Mouse (Mus musculus): ENCODE measurements at regions not wholly inside any gene's neighbourhood (a gene's known extent, or its start where the extent isn't known, plus 50 kb on each side); places are given as distances from the start of the nearest gene placed in this dataset.

DNA sequence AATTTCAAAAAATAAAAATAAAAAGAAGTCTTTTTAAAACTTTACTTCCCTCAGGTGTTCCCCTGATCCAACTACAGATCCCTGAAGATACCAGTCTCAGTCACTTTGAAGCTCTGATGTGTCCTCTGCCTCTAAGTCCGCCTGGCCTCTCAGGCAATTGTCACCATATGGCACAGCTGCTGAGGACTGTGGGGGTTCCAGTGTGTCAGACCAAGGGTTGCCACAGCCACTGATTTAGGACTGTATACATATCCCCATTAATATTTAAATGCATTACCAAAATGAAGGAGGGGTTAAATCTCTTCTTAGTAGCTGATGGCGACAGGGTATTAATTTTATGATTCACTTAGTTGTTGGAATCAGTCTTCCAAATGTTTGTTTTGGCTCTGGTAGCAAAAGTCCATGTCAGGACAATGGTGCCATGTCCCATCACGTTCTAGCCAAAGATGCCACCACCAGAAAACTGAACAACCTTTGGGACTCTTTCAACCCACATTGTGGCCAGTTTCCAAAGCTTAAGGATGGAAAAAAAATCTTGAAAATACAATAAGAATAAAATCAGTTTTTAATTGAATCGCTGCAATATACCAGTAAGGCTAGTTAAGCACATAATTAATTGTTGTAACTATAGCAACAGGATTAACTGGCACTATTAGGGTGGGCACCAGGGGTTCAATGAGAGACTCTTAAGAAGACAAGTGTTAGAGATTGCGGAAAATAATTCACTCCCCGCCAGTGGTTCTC lies 62.5 kb downstream of the Arrdc4 start:
- DNase-seq (ENCODE audit: low spot score): no peak

DNA sequence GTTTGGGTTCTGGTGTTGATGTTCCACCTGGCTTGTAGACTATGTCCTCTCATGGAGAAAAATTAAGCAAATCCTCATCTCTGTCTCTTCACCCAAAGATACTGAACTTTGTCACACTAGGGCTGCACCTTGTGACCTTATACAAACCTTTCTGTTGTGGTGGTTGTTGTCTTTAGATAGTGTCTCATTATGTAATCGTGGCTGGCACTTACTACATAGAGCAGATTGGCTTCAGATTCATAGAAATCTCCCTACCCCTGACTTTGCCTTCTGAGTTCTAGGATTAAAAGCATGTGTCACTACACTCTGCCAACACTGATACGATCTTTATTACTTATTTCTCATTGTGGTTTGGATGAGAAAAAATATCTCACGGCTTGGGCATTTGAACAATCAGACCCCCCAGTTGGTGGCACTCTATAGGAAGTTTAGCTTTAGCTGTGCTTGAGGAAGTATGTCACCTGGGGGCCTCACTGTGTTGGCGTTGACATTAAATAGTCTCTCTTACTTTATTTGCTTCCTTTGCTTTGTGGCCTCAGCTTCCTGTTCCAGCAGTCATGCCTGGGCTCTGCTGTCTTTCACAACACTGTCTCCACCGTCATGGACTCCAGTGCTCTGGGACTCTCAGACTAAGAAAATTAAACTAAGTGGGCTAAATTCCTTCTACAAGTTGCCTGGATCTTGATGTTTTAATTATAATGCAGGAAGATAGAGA lies 66.0 kb downstream of the Arrdc4 start:
- DNase-seq (ENCODE audit: low spot score): no peak

DNA sequence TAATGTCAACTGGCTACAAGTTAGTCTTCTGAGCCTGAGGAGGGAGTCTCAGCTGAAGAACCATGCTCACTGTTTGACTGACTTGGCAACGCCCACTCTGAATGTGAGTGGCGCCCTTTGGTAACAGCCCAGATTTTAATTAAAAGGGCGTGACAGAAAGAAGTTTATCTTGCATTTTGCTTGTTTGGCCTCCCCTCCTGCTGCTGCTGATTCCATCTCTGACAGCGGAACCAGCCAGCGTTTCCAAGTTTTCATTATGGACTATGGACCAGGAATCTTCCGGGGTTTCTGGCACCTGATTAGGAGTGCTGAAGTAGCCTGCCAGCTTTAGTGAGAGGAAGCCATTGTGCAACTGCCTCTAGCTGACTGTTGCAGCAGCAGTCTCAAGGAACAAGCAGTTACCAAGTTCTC lies 66.7 kb downstream of the Arrdc4 start:
- peak; percentile 60 for DNase-seq (ENCODE audit: low spot score)

DNA sequence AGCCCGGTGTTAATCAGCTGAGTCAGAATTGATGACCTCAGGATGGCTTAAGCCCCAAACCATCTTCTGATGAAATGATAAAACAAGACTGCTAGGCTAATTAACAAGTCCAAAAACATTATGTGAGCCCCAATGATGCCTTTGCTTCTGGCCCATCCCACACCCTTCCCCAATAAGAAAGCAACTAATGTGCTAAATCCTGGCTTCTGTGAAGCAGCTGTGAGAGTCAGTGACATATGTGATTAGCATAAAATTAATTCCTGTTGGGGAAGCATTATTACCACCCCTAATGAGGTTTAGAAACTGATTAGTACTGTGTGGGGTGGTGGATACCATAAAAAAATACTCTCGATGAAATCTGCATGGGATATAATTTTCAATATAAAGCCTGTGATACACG lies 69.3 kb downstream of the Arrdc4 start:
- DNase-seq (ENCODE audit: low spot score): no peak

GRCm38 (mm10) chr7:68667790-68668732 lies 81.0 kb downstream of the Arrdc4 start:
- no peak for DNase-seq (ENCODE audit: low spot score)

DNA sequence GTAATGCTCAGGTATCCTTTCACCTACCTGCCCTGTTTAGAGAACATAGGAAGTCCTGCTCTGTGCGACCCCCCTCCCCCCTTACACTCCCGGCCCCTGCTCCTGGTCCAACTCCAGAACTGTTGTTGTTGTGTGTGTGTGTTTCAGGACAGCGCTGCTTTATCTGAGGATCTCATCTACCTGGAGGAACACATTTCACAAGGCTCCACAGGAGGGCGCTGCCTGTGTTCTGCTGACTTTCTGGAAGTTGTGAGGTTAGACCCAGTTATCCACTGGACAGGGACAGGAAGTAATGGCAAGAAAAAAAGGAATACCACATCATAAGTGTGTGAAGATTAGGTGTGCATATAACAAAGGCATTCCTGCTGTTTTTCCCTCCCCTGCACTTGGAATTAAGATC lies 81.8 kb downstream of the Arrdc4 start:
- DNase-seq (ENCODE audit: low spot score): no peak

- no peak for DNase-seq (ENCODE audit: low spot score)
These were observed 92.7 kb downstream of the Arrdc4 start for GRCm38 (mm10) chr7:68656354-68656753.

- DNase-seq (ENCODE audit: low spot score): no peak
These were observed 95.5 kb downstream of the Arrdc4 start for GRCm38 (mm10) chr7:68653534-68653933.

GRCm38 (mm10) chr7:68651418-68651817 lies 97.6 kb downstream of the Arrdc4 start:
- no peak for DNase-seq (ENCODE audit: low spot score)

DNA sequence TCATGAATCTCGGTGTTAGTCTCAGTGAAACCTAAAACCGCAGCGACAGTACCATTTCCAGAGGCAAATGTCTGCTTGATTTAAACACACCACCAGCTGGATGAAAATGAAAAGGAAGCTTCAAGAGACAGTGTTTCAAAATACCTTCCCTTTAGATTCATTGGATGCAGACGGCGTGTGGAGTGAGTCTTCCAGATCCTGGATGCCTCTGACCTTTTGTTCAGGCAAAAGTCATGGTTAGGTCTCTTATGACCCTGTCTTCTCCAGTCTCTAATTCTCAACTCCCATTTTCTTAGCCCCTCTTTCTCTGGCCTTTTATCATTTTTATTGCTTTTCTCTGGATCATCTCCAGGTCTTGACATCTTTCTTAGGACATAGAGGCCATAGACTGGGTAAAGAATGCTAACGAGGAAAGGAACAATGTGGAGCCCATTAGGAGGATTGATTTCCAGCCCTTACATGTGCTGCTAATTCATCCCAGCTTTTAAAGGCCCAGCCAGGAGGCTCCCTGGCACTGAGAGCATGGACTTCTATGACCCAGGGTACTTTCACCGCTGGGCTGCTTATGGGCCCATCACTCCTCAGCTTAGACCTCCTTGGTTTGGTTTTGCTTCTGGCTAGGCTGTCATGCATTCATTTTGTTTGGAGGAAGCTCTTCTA lies 111.4 kb downstream of the Arrdc4 start:
- no peak for DNase-seq (ENCODE audit: low spot score)

GRCm38 (mm10) chr7:68621080-68621479 lies 128.0 kb downstream of the Arrdc4 start:
- no peak for DNase-seq (ENCODE audit: low spot score)

- DNase-seq (ENCODE audit: low spot score): no peak
These were observed 138.5 kb downstream of the Arrdc4 start for GRCm38 (mm10) chr7:68610499-68610898.

GRCm38 (mm10) chr7:68607170-68607569 lies 141.9 kb downstream of the Arrdc4 start:
- DNase-seq (ENCODE audit: low spot score): no peak

- no peak for DNase-seq (ENCODE audit: low spot score)
These were observed 142.8 kb downstream of the Arrdc4 start for GRCm38 (mm10) chr7:68606278-68606677.

DNA sequence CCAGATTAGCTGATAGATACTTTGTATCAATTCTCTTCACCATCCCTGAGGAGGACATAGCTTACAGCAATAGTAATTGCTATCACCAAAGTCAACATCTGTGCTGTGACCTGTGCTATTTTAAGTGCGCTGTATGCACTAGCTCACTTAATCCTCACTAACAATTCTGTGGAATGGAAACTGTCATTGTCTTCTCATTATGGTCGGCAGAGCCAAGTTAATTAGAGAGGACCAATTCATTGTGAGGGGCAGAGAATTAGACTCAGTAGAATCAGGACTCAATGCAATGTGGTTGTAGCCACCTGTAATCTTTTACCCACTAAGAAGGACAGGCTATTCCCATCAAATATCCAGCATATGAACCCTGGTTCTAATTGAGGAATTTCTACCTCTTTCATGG lies 145.3 kb downstream of the Arrdc4 start:
- DNase-seq (ENCODE audit: low spot score): no peak

DNA sequence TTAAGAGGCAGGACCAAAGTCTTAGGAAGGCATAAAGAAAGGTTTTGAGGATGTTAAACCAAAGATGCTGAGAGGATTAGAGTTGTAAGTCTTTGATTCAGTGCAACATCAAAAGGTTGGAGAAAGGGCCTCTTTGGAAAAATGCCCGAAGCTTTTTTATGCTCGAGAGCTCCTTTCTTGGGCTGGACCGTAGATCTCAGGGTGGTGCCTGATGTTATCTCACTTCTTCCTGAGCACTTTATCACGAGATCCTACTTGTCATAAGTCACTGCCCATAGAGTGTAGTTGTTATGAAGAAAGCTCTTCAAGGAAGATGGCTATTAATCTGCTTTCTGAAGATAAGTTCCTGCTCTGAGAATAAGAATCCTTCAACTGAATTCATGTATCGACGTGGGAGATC lies 147.0 kb downstream of the Arrdc4 start:
- no peak for DNase-seq (ENCODE audit: low spot score)

GRCm38 (mm10) chr7:68594017-68594386 lies 155.0 kb downstream of the Arrdc4 start:
- no peak for DNase-seq (ENCODE audit: low spot score)

- DNase-seq (ENCODE audit: low spot score): no peak
These were observed 155.6 kb downstream of the Arrdc4 start for GRCm38 (mm10) chr7:68593344-68594016.

DNA sequence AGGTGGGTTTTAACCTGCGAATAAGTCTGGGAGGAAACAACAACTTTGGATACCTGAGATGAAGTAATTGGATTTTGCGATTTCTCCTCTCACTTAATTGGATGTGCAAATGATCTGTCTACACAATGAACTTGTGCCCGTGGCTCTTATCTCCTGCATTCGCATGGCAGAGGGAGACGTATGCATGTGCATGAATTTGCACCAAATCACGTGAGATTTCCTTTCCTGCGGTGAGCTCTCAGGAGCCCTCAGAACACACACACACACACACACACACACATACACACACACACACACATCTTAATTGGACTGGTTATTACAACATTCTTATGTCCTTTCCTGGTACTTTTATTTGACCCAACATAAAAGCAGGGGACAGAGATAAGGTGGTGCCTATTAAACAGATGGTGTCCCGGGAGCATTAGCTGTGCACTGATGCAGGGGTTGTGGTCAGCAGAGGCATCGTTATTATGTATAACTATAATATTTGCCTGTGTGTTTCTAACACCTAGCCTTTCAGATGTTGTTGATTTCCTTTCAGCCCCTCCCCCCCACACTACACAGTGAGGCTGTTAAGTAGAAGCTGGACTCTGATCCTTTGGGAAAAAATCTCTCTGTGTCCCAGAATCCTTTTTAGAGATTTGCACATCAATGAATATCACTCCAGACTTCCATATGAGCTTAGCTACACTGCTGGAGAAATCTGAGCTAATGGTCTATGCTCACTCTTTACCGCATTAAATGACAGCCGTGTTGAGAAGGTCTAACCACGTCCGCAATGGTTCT lies 166.3 kb downstream of the Arrdc4 start:
- no peak for DNase-seq (ENCODE audit: low spot score)

- no peak for DNase-seq (ENCODE audit: low spot score)
These were observed 168.4 kb downstream of the Arrdc4 start for GRCm38 (mm10) chr7:68580650-68581049.

- DNase-seq (ENCODE audit: low spot score): peak; percentile 66
These were observed 169.4 kb downstream of the Arrdc4 start for GRCm38 (mm10) chr7:68579666-68580065.

All from yolk sac, embryonic 10.5 days (tissue).